Mouse (Mus musculus) lung, adult 2 months (tissue): ENCODE data around the gene Nfatc2.

Source experiments
- CTCF ChIP-seq: fragments of 200-500 bp; IDR thresholded peaks from 2 replicates; pipeline ENCODE4 v1.5.1; 2011; ENCODE audit warnings: mild to moderate bottlenecking, low read length, control low read depth; ENCODE audit not compliant: insufficient read depth
- POLR2A ChIP-seq: fragments of 200-500 bp; IDR thresholded peaks from 2 replicates; pipeline ENCODE4 v1.6.1; 2011; ENCODE audit warnings: low read depth, mild to moderate bottlenecking, control low read depth, low read length, borderline replicate concordance; ENCODE audit errors: extremely low read depth

DNA sequence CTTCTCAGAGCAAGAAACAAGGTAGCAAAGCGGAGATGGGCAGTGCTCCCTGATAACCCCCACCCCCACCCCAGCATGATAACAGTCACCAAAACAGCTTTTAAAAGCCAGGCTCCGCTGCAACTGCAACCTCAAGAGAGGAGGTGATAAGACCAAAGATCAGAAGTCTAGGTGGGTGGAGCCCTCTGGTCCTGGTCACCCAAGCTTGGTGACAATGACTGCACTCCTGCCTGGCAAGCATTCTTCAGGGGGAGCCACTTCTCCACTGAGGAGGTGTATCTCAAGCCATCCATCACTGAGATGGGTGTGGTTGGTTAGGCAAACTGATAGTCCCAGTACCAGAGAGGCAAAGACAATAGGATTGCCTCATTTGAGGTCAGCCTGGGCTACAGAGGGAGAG is 10.4 kb downstream of the Nfatc2 start:
- TF ChIP-seq POLR2A (no peak), CTCF (no peak)
